Mouse (Mus musculus) heart, adult 2 months (tissue): ENCODE measurements around the gene Palm2. TPM values are rescaled to one million over a fixed set of nuclear protein-coding genes. Genes with fewer than 3 reads are reported as not detected.
A peak's percentile ranks its signal among the peaks of the same experiment; 100 is the strongest.

Experiments used
- DNase-seq, 2 experiments: peaks; one replicate each; pipeline ENCODE4 v3.0.0; 2021
- H3K27ac ChIP-seq: fragments of 200-600 bp; 2 replicates; pipeline ENCODE4 v1.8.1; 2022
- H3K27me3 ChIP-seq: fragments of 200-500 bp; 2 replicates; pipeline ENCODE4 v1.6.1; 2012; ENCODE audit warnings: mild to moderate bottlenecking, low read length, inconsistent platforms, mixed read lengths; ENCODE audit not compliant: control insufficient read depth, insufficient read depth
- H3K36me3 ChIP-seq: fragments of 200-500 bp; 2 replicates; pipeline ENCODE4 v1.6.1; 2012; ENCODE audit warnings: low read length, inconsistent platforms; ENCODE audit not compliant: control insufficient read depth, insufficient read depth
- H3K4me1 ChIP-seq: fragments of 200-500 bp; 2 replicates; pipeline ENCODE4 v1.6.1; 2011; ENCODE audit warnings: low read length; ENCODE audit not compliant: control insufficient read depth, insufficient read depth
- H3K4me3 ChIP-seq: fragments of 200-600 bp; 2 replicates; pipeline ENCODE4 v1.8.1; 2022
- H3K79me2 ChIP-seq: fragments of 200-500 bp; replicated peaks from 2 replicates; pipeline ENCODE4 v1.6.1; 2012; ENCODE audit warnings: mild to moderate bottlenecking, inconsistent platforms, low read length, moderate library complexity, mixed read lengths; ENCODE audit not compliant: control insufficient read depth, insufficient read depth
- H3K9ac ChIP-seq: fragments of 200-500 bp; 2 replicates; pipeline ENCODE4 v1.6.1; 2012; ENCODE audit warnings: low read depth, mild to moderate bottlenecking, control low read depth, inconsistent platforms, low read length, mixed read lengths
- CTCF ChIP-seq: fragments of 200-600 bp; IDR thresholded peaks from 2 replicates; pipeline ENCODE4 v1.8.1; 2022; ENCODE audit warnings: antibody characterized with exemption, mild to moderate bottlenecking, moderate library complexity
- EP300 ChIP-seq: fragments of 200-500 bp; IDR thresholded peaks from 2 replicates; pipeline ENCODE4 v1.6.1; 2011; ENCODE audit warnings: low read depth, low read length, control low read depth; ENCODE audit not compliant: insufficient read depth
- POLR2A ChIP-seq: fragments of 200-500 bp; IDR thresholded peaks from 2 replicates; pipeline ENCODE4 v1.6.1; 2011; ENCODE audit warnings: mild to moderate bottlenecking, low read depth, low read length, control low read depth; ENCODE audit not compliant: insufficient read depth
- WGBS: fragments of 180-500 bp; shearing (Covaris S2); methylation state at CpG from one replicate; pipeline ENCODE4 v1.1.7; 2018; 5-methylcytosine and 5-hydroxymethylcytosine counted together
- intact Hi-C: fragments of 180-260 bp; cut with DNase I; formaldehyde crosslinking; loops from one replicate; pipeline ENCODE4 v1.15.1; 2025
- polyA plus RNA-seq: library from polyadenylated mRNA; depleted of rRNA; stranded (reverse); fragments of >200 nt; gene quantifications from 2 replicates; pipeline ENCODE4 v1.2.3, GENCODE M21; 2012
- total RNA-seq, 2 experiments: library from RNA; stranded (reverse); gene quantifications; 2 replicates each; pipeline ENCODE4 v1.2.3; 2021

Palm2 gene
- total and polyA plus RNA-seq, 3 experiments = 0.33 to 13.2 (median 9.9) TPM

- H3K4me1 ChIP-seq = peaks cover 8% of the 10 kb centered on the region
- intact Hi-C loops = loop anchor here (5.0 kb wide), 1 partner anchor 38 kb away; no protein-coding TSS in a partner anchor
- no peak overlapping the region for H3K9ac ChIP-seq
- no peaks in the 10 kb centered on the region; the same call in 1 of the 2 replicates for H3K36me3 ChIP-seq
- no peak overlapping the region; the same call in 1 of the 2 replicates for H3K27ac ChIP-seq
- H3K27me3 ChIP-seq = no peaks in the 10 kb centered on the region
- WGBS = 10% methylated on average over 3 of the region's 3 CpGs
- H3K79me2 ChIP-seq = no peaks in the 10 kb centered on the region
- no peak for TF ChIP-seq EP300
- no peak for TF ChIP-seq CTCF
- no peak for TF ChIP-seq POLR2A
- no peak overlapping the region for H3K4me3 ChIP-seq
- peak; percentile 23 to 45 for DNase-seq
Measured at GRCm38 (mm10) chr4:57524461-57524860, 90.4 kb downstream of the Palm2 start.

- WGBS = 41% methylated on average over 9 of the region's 9 CpGs
- Histone ChIP-seq H3K36me3 (no peaks in the 10 kb centered on the region; the same call in 1 of the 2 replicates), H3K27me3 (no peaks in the 10 kb centered on the region), H3K27ac (peak overlapping the region; percentile 33), H3K79me2 (no peaks in the 10 kb centered on the region), H3K9ac (no peak overlapping the region), H3K4me3 (no peak overlapping the region), H3K4me1 (peaks cover 8% of the 10 kb centered on the region)
- no peak for TF ChIP-seq EP300
- TF ChIP-seq POLR2A = no peak
- TF ChIP-seq CTCF = no peak
- intact Hi-C loops = no loop called here
- peak in 1 of 2 experiments; percentile 19 for DNase-seq
Measured at GRCm38 (mm10) chr4:57525221-57526011, 91.4 kb downstream of the Palm2 start.

GRCm38 (mm10) chr4:57528296-57528695 lies 94.2 kb downstream of the Palm2 start:
- H3K79me2 ChIP-seq = no peaks in the 10 kb centered on the region
- no peak overlapping the region for H3K27ac ChIP-seq
- no peaks in the 10 kb centered on the region; the same call in 1 of the 2 replicates for H3K36me3 ChIP-seq
- TF ChIP-seq EP300 (no peak), CTCF (no peak), POLR2A (no peak)
- no peak overlapping the region for H3K9ac ChIP-seq
- DNase-seq = no peak
- peaks cover 8% of the 10 kb centered on the region for H3K4me1 ChIP-seq
- H3K4me3 ChIP-seq = no peak overlapping the region
- H3K27me3 ChIP-seq = no peaks in the 10 kb centered on the region
- intact Hi-C loops = no loop called here

- Histone ChIP-seq H3K9ac (no peak overlapping the region), H3K27me3 (no peaks in the 10 kb centered on the region), H3K36me3 (no peaks in the 10 kb centered on the region), H3K27ac (no peak overlapping the region), H3K4me3 (no peak overlapping the region), H3K79me2 (no peaks in the 10 kb centered on the region), H3K4me1 (0 out of 2 replicates have a peak, but pooled peaks cover 1% of the 10 kb centered on the region)
- TF ChIP-seq CTCF (no peak), POLR2A (no peak), EP300 (no peak)
- 77% methylated on average over 6 of the region's 6 CpGs for WGBS
- no peak for DNase-seq
- intact Hi-C loops = no loop called here
Measured at GRCm38 (mm10) chr4:57533686-57534085, 99.6 kb downstream of the Palm2 start.

- intact Hi-C loops = no loop called here
- Histone ChIP-seq H3K4me3 (no peak overlapping the region), H3K27me3 (no peaks in the 10 kb centered on the region), H3K9ac (no peak overlapping the region), H3K36me3 (no peaks in the 10 kb centered on the region), H3K27ac (no peak overlapping the region), H3K79me2 (no peaks in the 10 kb centered on the region), H3K4me1 (0 out of 2 replicates have a peak, but pooled peaks cover 1% of the 10 kb centered on the region)
- 16% methylated on average over 6 of the region's 6 CpGs for WGBS
- no peak for TF ChIP-seq EP300
- TF ChIP-seq CTCF = no peak
- TF ChIP-seq POLR2A = no peak
- no peak for DNase-seq
Measured at GRCm38 (mm10) chr4:57534232-57534631, 100.2 kb downstream of the Palm2 start.

- H3K9ac ChIP-seq = no peak overlapping the region
- H3K79me2 ChIP-seq = no peaks in the 10 kb centered on the region
- TF ChIP-seq POLR2A (no peak), CTCF (peak; percentile 61), EP300 (no peak)
- no peak for DNase-seq
- 87% methylated on average over 4 of the region's 4 CpGs for WGBS
- intact Hi-C loops = loop anchor here (5.0 kb wide), 1 partner anchor 72 kb away; no protein-coding TSS in a partner anchor
- H3K4me3 ChIP-seq = no peak overlapping the region
- H3K4me1 ChIP-seq = 0 out of 2 replicates have a peak, but pooled peaks cover 1% of the 10 kb centered on the region
- no peaks in the 10 kb centered on the region for H3K36me3 ChIP-seq
- no peak overlapping the region for H3K27ac ChIP-seq
- H3K27me3 ChIP-seq = no peaks in the 10 kb centered on the region
Measured at GRCm38 (mm10) chr4:57535087-57535486, 101.0 kb downstream of the Palm2 start.
